Mouse (Mus musculus) cerebellum, postnatal 14 days (tissue): ENCODE measurements around the gene Cryzl1.

ENCODE experiments used
- DNase-seq, 2 experiments: peaks; one replicate each; pipeline ENCODE4 v3.0.0; 2021; ENCODE audit warnings: mixed read lengths in 2 of 2

Cryzl1 gene

GRCm38 (mm10) chr16:91738505-91738904, 9.7 kb upstream of the Cryzl1 start:
- DNase-seq = no peak

GRCm38 (mm10) chr16:91736046-91736816, 7.5 kb upstream of the Cryzl1 start:
- no peak for DNase-seq

GRCm38 (mm10) chr16:91734771-91735170, 6.0 kb upstream of the Cryzl1 start:
- DNase-seq = no peak

GRCm38 (mm10) chr16:91732816-91733215, 4.0 kb upstream of the Cryzl1 start:
- no peak for DNase-seq

GRCm38 (mm10) chr16:91730446-91730845, 1.7 kb upstream of the Cryzl1 start:
- no peak for DNase-seq

- DNase-seq = peak; percentile 75 to 77
Measured at GRCm38 (mm10) chr16:91729821-91730441, 1.2 kb upstream of the Cryzl1 start.

- peak; percentile 98 to 99 for DNase-seq
Measured at GRCm38 (mm10) chr16:91729066-91729482, 299 bp upstream of the Cryzl1 start, which contains the start of gene Itsn1. Itsn1 (plus strand) TSS chr16:91729281.

- DNase-seq = no peak
Measured at GRCm38 (mm10) chr16:91727433-91727832, 1.3 kb downstream of the Cryzl1 start.

- peak; percentile 68 to 69 for DNase-seq
Measured at GRCm38 (mm10) chr16:91724247-91724646, 4.5 kb downstream of the Cryzl1 start.

GRCm38 (mm10) chr16:91717399-91717798, 11.4 kb downstream of the Cryzl1 start:
- DNase-seq = no peak

GRCm38 (mm10) chr16:91716927-91717349, 11.8 kb downstream of the Cryzl1 start:
- peak in 1 of 2 experiments; percentile 22 for DNase-seq

- no peak for DNase-seq
Measured at GRCm38 (mm10) chr16:91710241-91710640, 18.5 kb downstream of the Cryzl1 start.

- peak in 1 of 2 experiments; percentile 32 for DNase-seq
Measured at GRCm38 (mm10) chr16:91704603-91705340, 24.0 kb downstream of the Cryzl1 start.

GRCm38 (mm10) chr16:91702771-91703188, 26.0 kb downstream of the Cryzl1 start:
- no peak for DNase-seq

GRCm38 (mm10) chr16:91701908-91702307, 26.9 kb downstream of the Cryzl1 start:
- no peak for DNase-seq

GRCm38 (mm10) chr16:91698995-91699394, 29.8 kb downstream of the Cryzl1 start:
- DNase-seq = no peak

- DNase-seq = no peak
Measured at GRCm38 (mm10) chr16:91695108-91695755, 33.5 kb downstream of the Cryzl1 start.

- peak; percentile 86 to 92 for DNase-seq
Measured at GRCm38 (mm10) chr16:91694455-91695084, 34.2 kb downstream of the Cryzl1 start.

GRCm38 (mm10) chr16:91689791-91690190, 39.0 kb downstream of the Cryzl1 start:
- DNase-seq = no peak

GRCm38 (mm10) chr16:91688619-91689334, 40.0 kb downstream of the Cryzl1 start, which contains the start of gene Donson:
Donson (minus strand) TSS chr16:91688770.
- DNase-seq = peak; percentile 98

GRCm38 (mm10) chr16:91688023-91688618, 40.7 kb downstream of the Cryzl1 start:
- DNase-seq = no peak
